In genomic region chr16:87442291-87442690, GRCm38 (mm10) we compare ENCODE assay signal across 14 mouse cellular contexts.
"Had no signal": no experiment of that assay in that cellular context is flagged by ENCODE, and none has a peak within 500 bp of the region (broad histone marks: within the 10 kb centered on the region; RNA-seq: fewer than 3 reads in every experiment).

No protein-coding gene starts in this region.

- DNase-seq: kidney, postnatal 36 days; lung, adult 18-20 months; lung, postnatal 10 days; midbrain, embryonic 14.5 days; right cerebral cortex, adult 18-20 months; right cerebral cortex, postnatal 25 days; thymus, postnatal 36 days had no signal

- H3K4me3 ChIP-seq: left cerebral cortex, adult 2 months; limb, embryonic 12.5 days; midbrain, embryonic 10.5 days had no signal

- H3K27ac ChIP-seq: left cerebral cortex, adult 2 months; limb, embryonic 12.5 days; liver, embryonic 14.5 days; midbrain, embryonic 10.5 days; neural tube, embryonic 15.5 days had no signal

- ATAC-seq: inflammation-experienced regulatory T-cells, adult 6 months; intestine, postnatal 0 days had no signal

- H3K36me3 ChIP-seq: limb, embryonic 12.5 days; midbrain, embryonic 10.5 days; neural tube, embryonic 15.5 days had no signal

- H3K27me3 ChIP-seq: limb, embryonic 12.5 days had no signal

- H3K9ac ChIP-seq: limb, embryonic 12.5 days; neural tube, embryonic 15.5 days had no signal

- H3K4me2 ChIP-seq: neural tube, embryonic 15.5 days had no signal

- H3K9me3 ChIP-seq: limb, embryonic 12.5 days; midbrain, embryonic 10.5 days; neural tube, embryonic 15.5 days had no signal
